Mouse (Mus musculus) Patski (cell line): ENCODE measurements around the gene S1pr4. TPM values are rescaled to one million over a fixed set of nuclear protein-coding genes. Genes with fewer than 3 reads are reported as not detected.

Source experiments
- ATAC-seq: fragments of 100-300 bp; one replicate; pipeline ENCODE4 v1.8.0; 2021
- CTCF ChIA-PET: fragments of 350-600 bp; sonication (Branson Sonifier 250); formaldehyde crosslinking; loops from one replicate; lab custom pipeline; 2022; ENCODE audit warnings: inconsistent platforms; lab: Charles Lee
- POLR2A ChIA-PET: fragments of 350-600 bp; sonication (Branson Sonifier 250); formaldehyde crosslinking; loops from one replicate; lab custom pipeline; 2022; ENCODE audit warnings: antibody characterized with exemption, inconsistent platforms; lab: Charles Lee
- DNase-seq: peaks from one replicate; pipeline ENCODE4 v3.0.0-alpha.2; 2011; ENCODE audit warnings: low read depth, low spot score
- H3K27me3 ChIP-seq: fragments of 371-371 bp; one replicate; pipeline ENCODE4 v1.5.1; 2021
- CTCF ChIP-seq: fragments of 100-300 bp; IDR thresholded peaks from one replicate; pipeline ENCODE4 v1.5.1; 2021
- in situ Hi-C: fragments of 300-500 bp; cut with MboI; formaldehyde crosslinking; loops from 3 replicates; pipeline ENCODE4 v1.11.1; 2018; ENCODE audit warnings: low pct_unique_long_range_greater_than_20kb, mixed read lengths
- polyA plus RNA-seq: library from polyadenylated mRNA; unstranded; gene quantifications from one replicate; pipeline ENCODE4 v1.2.3, GENCODE M21; 2021

The S1pr4 gene
- polyA plus RNA-seq, 1 experiment from 2014 or later = 0.03 TPM

DNA sequence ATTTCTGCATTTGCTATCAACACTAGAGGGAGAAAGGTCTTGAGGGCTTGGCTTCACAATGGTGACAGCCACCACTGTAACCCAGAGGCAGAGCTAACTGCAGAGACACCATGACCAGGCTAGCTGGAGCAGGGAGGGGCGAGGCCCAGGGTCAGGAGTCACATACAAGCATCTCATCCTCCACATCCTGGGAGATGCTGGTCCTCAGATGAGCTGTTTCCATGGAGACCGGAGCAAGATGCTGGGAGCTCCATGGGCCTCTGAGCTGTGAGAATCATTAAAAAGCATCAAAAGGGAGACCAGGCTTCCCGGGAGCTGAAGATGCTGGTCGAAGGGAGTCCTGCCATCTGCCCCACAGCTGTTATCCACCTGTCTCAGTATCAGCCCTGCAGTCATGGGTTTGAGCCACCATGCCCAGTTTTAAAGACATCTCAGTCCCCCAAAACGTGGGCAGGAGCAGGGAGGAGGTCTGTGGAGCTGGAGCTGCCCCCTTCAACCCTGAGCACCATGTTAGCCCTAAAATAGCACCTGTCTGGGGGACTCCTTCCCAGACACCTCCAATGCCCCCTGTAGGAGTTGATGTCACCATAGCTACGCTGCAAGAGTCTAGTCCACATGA is 15.4 kb downstream of the S1pr4 start:
- ChIA-PET CTCF (interaction anchor here (1.5 kb wide), 1 partner anchor 10 kb away, joined by 6 read pairs; no protein-coding TSS in a partner anchor), POLR2A (no interaction called here)
- DNase-seq (no peak), ATAC-seq (no peak)
- TF ChIP-seq CTCF = no peak
- in situ Hi-C loops = no loop called here
- no peaks in the 10 kb centered on the region for H3K27me3 ChIP-seq

DNA sequence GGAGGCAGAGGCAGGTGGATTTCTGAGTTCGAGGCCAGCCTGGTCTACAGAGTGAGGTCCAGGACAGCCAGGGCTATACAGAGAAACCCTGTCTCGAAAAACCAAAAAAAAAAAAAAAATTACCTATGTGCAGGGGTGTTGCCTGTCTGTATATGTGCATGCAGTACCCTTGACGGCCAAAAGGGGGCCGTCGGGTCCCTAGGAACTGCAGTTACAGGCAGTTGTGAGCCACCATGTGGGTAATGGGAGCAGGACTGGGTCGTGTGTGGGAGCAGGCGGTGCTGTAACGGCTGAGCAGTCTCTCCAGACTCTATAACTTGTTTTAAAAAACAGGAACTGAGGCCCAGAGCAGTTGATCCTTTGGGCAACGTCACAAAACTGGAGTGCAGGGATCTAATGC is 15.9 kb downstream of the S1pr4 start:
- CTCF ChIA-PET = no interaction called here

DNA sequence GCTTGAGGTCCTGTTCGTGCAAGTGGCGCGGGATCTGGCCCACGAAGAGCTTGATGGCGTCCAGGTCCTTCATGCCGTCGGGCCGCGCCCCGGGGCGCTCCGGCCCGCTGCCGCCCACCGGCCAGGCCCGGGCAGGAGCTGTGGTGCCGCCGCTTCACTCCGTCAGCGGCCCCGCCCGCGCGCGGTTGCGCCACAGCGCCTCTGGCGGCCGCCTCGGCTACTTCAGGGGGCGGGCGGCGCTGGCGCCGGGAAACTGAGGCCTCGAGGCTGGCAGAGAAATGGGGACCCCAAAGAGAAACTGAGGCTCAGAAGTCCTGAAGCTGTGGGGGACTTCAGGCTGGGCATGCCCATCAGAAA is 17.4 kb downstream of the S1pr4 start, which contains the start of gene Celf5:
Gene Celf5 (minus strand): TSS at position 177 of the 357 bp plus-strand sequence.
- TF ChIP-seq CTCF = no peak
- in situ Hi-C loops = no loop called here
- DNase-seq = no peak
- ChIA-PET CTCF (interaction anchor here (0.9 to 2.2 kb wide), 5 partner anchors 12 to 93 kb away, joined by 3 to 8 read pairs (median 5); no protein-coding TSS in a partner anchor), POLR2A (no interaction called here)
- H3K27me3 ChIP-seq = no peaks in the 10 kb centered on the region
- ATAC-seq = peak; percentile 67

More for the DNA sequence above, 15.9 kb downstream of the S1pr4 start:
- H3K27me3 ChIP-seq = no peaks in the 10 kb centered on the region
- no peak for TF ChIP-seq CTCF
- no peak for DNase-seq
- in situ Hi-C loops = no loop called here
- no peak for ATAC-seq
- POLR2A ChIA-PET = no interaction called here

DNA sequence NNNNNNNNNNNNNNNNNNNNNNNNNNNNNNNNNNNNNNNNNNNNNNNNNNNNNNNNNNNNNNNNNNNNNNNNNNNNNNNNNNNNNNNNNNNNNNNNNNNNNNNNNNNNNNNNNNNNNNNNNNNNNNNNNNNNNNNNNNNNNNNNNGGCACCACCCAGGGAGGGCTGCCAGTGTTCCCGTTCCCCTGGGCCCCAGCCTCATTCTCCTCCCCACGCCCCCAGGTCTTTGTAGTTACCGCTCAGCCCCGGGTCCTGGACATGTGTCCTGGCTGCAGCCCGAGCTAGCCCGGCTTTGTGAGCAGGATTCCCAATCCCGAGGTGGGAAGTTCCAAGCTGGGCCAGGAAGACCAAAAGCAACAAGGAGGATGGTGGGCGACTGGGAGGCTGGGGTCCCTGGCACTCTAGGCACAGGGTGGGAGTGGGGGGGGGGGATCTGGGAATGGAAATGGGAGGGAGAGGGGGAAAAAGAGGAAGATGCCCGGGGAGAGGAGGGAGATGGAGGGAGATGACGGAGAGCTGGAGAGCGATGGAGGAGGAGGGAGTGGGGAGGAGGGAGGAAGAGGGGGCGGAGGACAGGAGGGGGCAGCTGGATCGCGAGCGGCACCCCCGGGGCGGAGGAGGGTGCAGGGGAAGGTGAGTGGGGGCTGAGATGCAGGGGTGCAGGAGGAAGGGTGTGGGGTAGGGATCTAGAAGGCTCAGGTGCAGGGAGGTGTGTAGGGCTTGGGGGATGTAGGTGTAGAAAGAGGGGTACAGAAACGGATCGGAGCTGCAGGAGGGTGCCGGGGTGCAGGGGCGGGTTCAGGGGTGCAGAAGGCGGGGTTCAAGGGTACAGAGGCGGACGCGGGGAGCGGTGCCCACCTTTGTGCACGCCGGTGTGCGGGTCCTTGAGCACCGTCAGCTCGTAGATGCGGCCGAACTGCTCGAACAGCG is 18.1 kb downstream of the S1pr4 start:
- TF ChIP-seq CTCF = no peak
- ChIA-PET POLR2A (no interaction called here), CTCF (interaction anchor here (0.9 to 2.2 kb wide), 5 partner anchors 13 to 92 kb away, joined by 3 to 8 read pairs (median 5); no protein-coding TSS in a partner anchor)
- DNase-seq (no peak), ATAC-seq (peak; percentile 6)
- no peaks in the 10 kb centered on the region for H3K27me3 ChIP-seq
- in situ Hi-C loops = no loop called here

DNA sequence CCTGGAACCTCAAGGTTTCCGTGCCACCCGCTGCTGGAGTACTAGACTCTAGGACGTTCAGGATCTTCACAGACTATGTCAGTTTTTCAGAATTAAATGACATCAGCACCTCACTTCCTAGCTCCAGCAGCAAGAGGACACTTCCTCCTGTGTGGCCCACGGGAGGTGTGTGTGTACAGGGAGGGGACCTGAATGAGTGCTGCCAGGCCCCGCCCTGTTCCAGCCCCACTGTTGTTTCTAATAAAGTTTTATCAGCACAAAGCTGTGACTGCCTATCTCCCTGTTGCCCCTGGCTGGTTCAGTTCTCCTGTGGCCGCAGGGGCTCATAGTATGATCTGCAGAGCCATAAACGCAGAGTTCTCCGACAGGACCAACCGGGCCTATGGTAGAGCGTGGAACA is 25.5 kb downstream of the S1pr4 start:
- ChIA-PET POLR2A (no interaction called here), CTCF (no interaction called here)
- DNase-seq = no peak
- in situ Hi-C loops = no loop called here
- TF ChIP-seq CTCF = no peak
- peaks cover 31% of the 10 kb centered on the region for H3K27me3 ChIP-seq
- no peak for ATAC-seq

DNA sequence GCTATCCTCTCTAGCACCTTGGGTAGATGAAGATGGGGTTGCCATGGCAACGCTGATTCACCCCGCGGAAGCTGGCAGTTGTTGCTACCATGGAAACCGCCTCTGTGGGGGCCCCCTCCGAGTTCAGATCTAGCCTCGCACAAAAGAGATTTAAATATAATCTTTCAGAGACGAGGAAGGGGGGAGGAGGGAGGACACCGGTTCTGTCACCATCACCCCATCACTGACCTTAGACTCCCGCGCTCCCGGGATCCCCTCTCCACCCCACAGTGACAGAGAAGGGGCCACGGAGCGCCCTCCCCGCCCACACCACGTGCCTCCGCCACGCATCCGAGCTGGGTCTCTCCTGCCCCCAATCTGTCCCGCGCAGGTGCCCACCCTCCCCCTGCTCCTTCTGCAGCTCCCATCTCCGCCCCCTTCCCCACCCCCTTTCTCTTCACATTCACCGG is 26.9 kb downstream of the S1pr4 start:
- POLR2A ChIA-PET = no interaction called here
- CTCF ChIA-PET = no interaction called here
- ATAC-seq (no peak), DNase-seq (no peak)
- H3K27me3 ChIP-seq = peaks cover 32% of the 10 kb centered on the region
- in situ Hi-C loops = no loop called here
- no peak for TF ChIP-seq CTCF

DNA sequence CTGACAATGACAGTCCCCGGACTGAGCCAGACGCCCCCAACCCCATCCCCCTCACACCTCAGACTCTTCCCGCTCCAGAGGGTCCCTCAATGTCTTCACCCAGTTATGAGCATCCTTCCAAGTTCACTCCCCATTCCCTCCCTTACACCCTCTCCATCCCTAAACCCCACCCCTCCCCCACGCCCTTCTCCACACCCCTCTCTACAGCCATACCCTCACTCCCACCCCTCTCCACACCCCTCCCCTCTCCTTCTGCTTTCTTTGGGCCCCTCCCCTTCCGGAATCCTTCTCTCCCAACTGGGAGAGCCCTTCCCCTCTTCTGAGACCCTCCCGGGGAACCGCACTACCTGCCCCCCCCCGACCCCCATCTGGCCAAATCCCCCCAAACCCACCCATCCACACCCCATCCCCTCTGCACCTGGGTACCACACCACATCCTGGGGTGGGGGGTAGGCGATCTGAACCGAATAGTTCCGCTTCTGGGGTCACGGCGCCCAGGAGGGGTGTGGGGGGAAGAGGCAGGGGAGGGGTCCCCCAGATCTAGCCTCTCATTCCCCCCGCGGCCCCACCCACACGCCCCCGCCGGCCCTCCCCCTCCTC is 27.4 kb downstream of the S1pr4 start:
- CTCF ChIA-PET = no interaction called here
- no peak for DNase-seq
- in situ Hi-C loops = no loop called here
- no peak for ATAC-seq
- POLR2A ChIA-PET = no interaction called here
- no peak for TF ChIP-seq CTCF
- peaks cover 32% of the 10 kb centered on the region for H3K27me3 ChIP-seq

DNA sequence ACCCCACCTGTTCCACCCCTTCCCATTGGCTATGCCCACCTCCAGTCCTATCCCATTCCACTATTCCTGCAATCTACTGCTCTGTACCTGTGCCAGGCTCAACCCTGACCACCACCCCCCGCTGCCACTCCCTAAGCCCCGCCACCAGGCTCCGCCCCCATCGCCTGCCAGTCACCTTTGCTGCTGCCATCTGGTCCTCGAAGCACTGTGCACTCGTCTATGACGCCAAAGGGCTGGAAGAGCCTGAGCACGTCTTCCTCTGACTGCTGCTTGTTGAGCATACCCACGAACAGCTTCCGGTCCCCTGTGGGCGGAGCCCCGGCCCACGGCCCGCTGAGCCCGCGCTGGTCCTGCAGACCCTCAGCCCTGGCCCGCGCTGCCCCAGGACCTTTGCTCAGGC is 29.5 kb downstream of the S1pr4 start:
- no peak for DNase-seq
- ChIA-PET POLR2A (no interaction called here), CTCF (interaction anchor here (2.7 kb wide), 1 partner anchor 12 kb away, joined by 8 read pairs; the partner anchor contains the start of gene Celf5)
- peaks cover 32% of the 10 kb centered on the region for H3K27me3 ChIP-seq
- no peak for TF ChIP-seq CTCF
- in situ Hi-C loops = no loop called here
- ATAC-seq = no peak

DNA sequence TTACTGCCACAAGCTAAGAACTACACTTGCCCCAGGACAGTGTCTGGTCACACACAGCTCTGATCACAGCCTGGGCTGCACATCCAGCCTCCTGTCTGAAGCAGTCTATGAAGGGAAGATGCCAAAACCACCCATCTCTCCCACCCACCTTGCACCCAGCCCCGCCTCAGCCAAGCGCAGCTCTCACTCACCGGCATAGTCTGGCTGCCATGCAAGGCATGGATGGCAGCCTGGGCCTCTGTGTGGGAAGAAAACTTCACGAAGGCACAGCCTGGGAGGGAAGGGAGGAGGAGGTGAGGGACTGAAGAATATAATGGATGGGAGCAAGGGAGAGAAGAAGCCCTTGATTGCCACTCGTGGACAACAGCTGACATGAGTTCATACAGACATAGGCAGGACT is 30.7 kb downstream of the S1pr4 start:
- DNase-seq (no peak), ATAC-seq (no peak)
- CTCF ChIA-PET = interaction anchor here (2.7 kb wide), 1 partner anchor 13 kb away, joined by 8 read pairs; the partner anchor contains the start of gene Celf5
- in situ Hi-C loops = no loop called here
- H3K27me3 ChIP-seq = peaks cover 21% of the 10 kb centered on the region
- POLR2A ChIA-PET = no interaction called here
- TF ChIP-seq CTCF = no peak

DNA sequence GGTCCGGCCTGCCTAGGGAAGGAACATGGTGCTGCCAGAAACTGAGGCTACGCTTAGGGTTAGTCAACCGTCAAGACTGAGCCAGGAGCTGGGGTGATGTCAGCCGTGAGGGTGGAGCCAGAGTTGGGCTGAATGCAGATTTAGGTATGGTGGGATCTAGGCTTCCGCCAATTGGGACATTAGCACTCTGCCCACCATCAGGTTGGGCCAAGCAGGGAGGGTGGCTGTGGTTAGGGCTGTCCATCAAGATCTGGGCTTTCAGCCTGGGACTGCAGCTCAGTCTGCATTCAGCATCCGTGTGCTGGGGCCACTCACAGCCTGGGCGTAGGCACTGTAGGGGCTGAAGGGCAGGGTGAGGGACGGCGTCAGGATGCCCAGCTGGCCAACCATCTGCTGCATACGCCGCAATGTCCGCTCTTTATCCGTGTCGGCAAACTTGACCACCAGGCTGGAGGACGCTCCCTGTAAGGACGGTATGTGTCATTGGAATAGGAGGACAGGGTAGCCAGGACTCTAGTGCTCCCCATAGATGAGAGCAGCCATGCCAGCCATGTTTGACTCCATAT is 32.2 kb downstream of the S1pr4 start:
- TF ChIP-seq CTCF = no peak
- in situ Hi-C loops = no loop called here
- peaks cover 18% of the 10 kb centered on the region for H3K27me3 ChIP-seq
- ATAC-seq = no peak
- CTCF ChIA-PET = interaction anchor here (2.7 kb wide), 1 partner anchor 15 kb away, joined by 8 read pairs; the partner anchor contains the start of gene Celf5
- POLR2A ChIA-PET = no interaction called here
- DNase-seq = no peak
